Mouse (Mus musculus) MEL (cell line): ENCODE data around the gene Zkscan1.

Experiments used
- CTCF ChIP-seq, 3 experiments: IDR thresholded peaks in 2 of 3; conservative IDR thresholded peaks in 1 of 3; 2 replicates each; pipeline ENCODE4 v1.5.1; 2011 to 2012; ENCODE audit warnings: low read length in 3 of 3, low read depth in 2 of 3, mild to moderate bottlenecking in 2 of 3, improper control_type of control experiment in 1 of 3, inconsistent platforms in 1 of 3, mixed read lengths in 1 of 3, moderate library complexity in 1 of 3; ENCODE audit not compliant: control insufficient read depth in 1 of 3, insufficient read depth in 1 of 3, poor library complexity in 1 of 3, severe bottlenecking in 1 of 3
- EP300 ChIP-seq, 2 experiments: IDR thresholded peaks; 2 replicates each; pipeline ENCODE4 v1.6.1; 2011; ENCODE audit warnings: improper control_type of control experiment in 2 of 2, low read length in 2 of 2, low read depth in 1 of 2, mild to moderate bottlenecking in 1 of 2
- MYC ChIP-seq: IDR thresholded peaks from 2 replicates; pipeline ENCODE4 v1.6.1; 2011; ENCODE audit warnings: low read depth, mild to moderate bottlenecking, low read length, improper control_type of control experiment, moderate library complexity

GRCm38 (mm10) chr5:138138585-138138984 is 53.7 kb downstream of the Zkscan1 start:
- TF ChIP-seq MYC = 0 out of 2 replicates have a peak, but pooled peaks have one; percentile 37
- 0 out of 4 replicates have a peak, but pooled peaks of 1 of the 2 experiments have one; percentile 9 for TF ChIP-seq EP300 (IDR thresholded peaks at IDR 0.05; ENCODE audit: low read depth in 1 of 2, low read length in 2 of 2)
- TF ChIP-seq CTCF (IDR thresholded peaks at IDR 0.05 in 2 of 3, conservative IDR thresholded peaks at IDR 0.05 in 1 of 3; ENCODE audit: control insufficient read depth in 1 of 3, insufficient read depth in 1 of 3, low read depth in 2 of 3, low read length in 3 of 3, poor library complexity in 1 of 3, severe bottlenecking in 1 of 3) = no peak
